Mouse (Mus musculus) hindbrain, embryonic 14.5 days (tissue): ENCODE measurements at regions not wholly inside any gene's neighbourhood (a gene's known extent, or its start where the extent isn't known, plus 50 kb on each side); places are given as distances from the start of the nearest gene placed in this dataset.

Source experiments
- ATAC-seq: fragments of 200-750 bp; cut with Nextera tagmentation; 2 replicates; pipeline ENCODE4 v1.8.0; 2017; ENCODE audit warnings: moderate number of reproducible peaks, mild to moderate bottlenecking, moderate TSS enrichment, moderate library complexity; ENCODE audit not compliant: low FRiP score
- DNase-seq: peaks from one replicate; pipeline ENCODE4 v3.0.0-alpha.2; 2015; ENCODE audit warnings: low spot score
- H3K27ac ChIP-seq: fragments of 300-500 bp; sonication (generic); 2 replicates; pipeline ENCODE4 v1.5.1; 2014; ENCODE audit warnings: mild to moderate bottlenecking, moderate library complexity
- H3K27me3 ChIP-seq: fragments of 300-500 bp; sonication (generic); 2 replicates; pipeline ENCODE4 v1.6.1; 2014; ENCODE audit warnings: mild to moderate bottlenecking, low read length, mixed read lengths; ENCODE audit not compliant: control insufficient read depth, insufficient read depth
- H3K36me3 ChIP-seq: fragments of 300-500 bp; sonication (generic); replicated peaks from 2 replicates; pipeline ENCODE4 v1.6.1; 2014; ENCODE audit not compliant: control insufficient read depth, insufficient read depth
- H3K4me1 ChIP-seq: fragments of 300-500 bp; sonication (generic); replicated peaks from 2 replicates; pipeline ENCODE4 v1.6.1; 2014; ENCODE audit warnings: antibody characterized with exemption, low read length, mixed read lengths; ENCODE audit not compliant: control insufficient read depth, insufficient read depth
- H3K4me2 ChIP-seq: fragments of 300-500 bp; sonication (generic); replicated peaks from 2 replicates; pipeline ENCODE4 v1.6.1; 2014; ENCODE audit warnings: mild to moderate bottlenecking, moderate library complexity
- H3K4me3 ChIP-seq: fragments of 300-500 bp; sonication (generic); replicated peaks from 2 replicates; pipeline ENCODE4 v1.5.1; 2014; ENCODE audit warnings: mild to moderate bottlenecking, low read length
- H3K9ac ChIP-seq: fragments of 300-500 bp; sonication (generic); 2 replicates; pipeline ENCODE4 v1.6.1; 2014
- H3K9me3 ChIP-seq: fragments of 300-500 bp; sonication (generic); 2 replicates; pipeline ENCODE4 v1.6.1; 2016; ENCODE audit warnings: low read length; ENCODE audit not compliant: control insufficient read depth
- WGBS: fragments of 180-500 bp; shearing (Covaris S2); extraction: QIAGEN DNeasy Blood & Tissue Kit; methylation state at CpG from one replicate; pipeline ENCODE4 v1.1.7; 2014; 5-methylcytosine and 5-hydroxymethylcytosine counted together

GRCm38 (mm10) chr1:71896141-71896725 is 243.2 kb upstream of the Fn1 start:
- no peak overlapping the region for H3K27ac ChIP-seq
- no peaks in the 10 kb centered on the region for H3K36me3 ChIP-seq
- H3K4me3 ChIP-seq: no peak overlapping the region
- no peak for ATAC-seq
- no peak overlapping the region for H3K4me2 ChIP-seq
- DNase-seq: no peak
- no peaks in the 10 kb centered on the region for H3K9me3 ChIP-seq
- WGBS: 64% methylated on average over 11 of the region's 11 CpGs
- no peak overlapping the region for H3K9ac ChIP-seq
- H3K27me3 ChIP-seq: no peaks in the 10 kb centered on the region
- H3K4me1 ChIP-seq: 0 out of 2 replicates have a peak, but pooled peaks cover 11% of the 10 kb centered on the region

- no peak for ATAC-seq
- H3K36me3 ChIP-seq: no peaks in the 10 kb centered on the region
- H3K4me3 ChIP-seq: no peak overlapping the region
- no peak for DNase-seq
- H3K9ac ChIP-seq: no peak overlapping the region
- no peak overlapping the region for H3K27ac ChIP-seq
- WGBS: 87% methylated on average over 5 of the region's 5 CpGs
- no peak overlapping the region for H3K4me2 ChIP-seq
- no peaks in the 10 kb centered on the region for H3K27me3 ChIP-seq
- 0 out of 2 replicates have a peak, but pooled peaks cover 8% of the 10 kb centered on the region for H3K4me1 ChIP-seq
- H3K9me3 ChIP-seq: no peaks in the 10 kb centered on the region
Observed at GRCm38 (mm10) chr1:71893636-71894035, 240.6 kb upstream of the Fn1 start.

- no peak for ATAC-seq
- no peak overlapping the region for H3K4me2 ChIP-seq
- no peak overlapping the region for H3K4me3 ChIP-seq
- H3K4me1 ChIP-seq: no peaks in the 10 kb centered on the region
- WGBS: 85% methylated on average over 3 of the region's 3 CpGs
- no peak for DNase-seq
- H3K36me3 ChIP-seq: no peaks in the 10 kb centered on the region
- no peak overlapping the region for H3K9ac ChIP-seq
- H3K27me3 ChIP-seq: no peaks in the 10 kb centered on the region
- H3K9me3 ChIP-seq: no peaks in the 10 kb centered on the region
- no peak overlapping the region for H3K27ac ChIP-seq
Observed at GRCm38 (mm10) chr1:71887809-71888208, 234.8 kb upstream of the Fn1 start.

GRCm38 (mm10) chr1:71886903-71887302 is 233.9 kb upstream of the Fn1 start:
- H3K36me3 ChIP-seq: no peaks in the 10 kb centered on the region
- no peak overlapping the region for H3K9ac ChIP-seq
- WGBS: 78% methylated on average over 6 of the region's 6 CpGs
- no peaks in the 10 kb centered on the region for H3K4me1 ChIP-seq
- no peaks in the 10 kb centered on the region for H3K9me3 ChIP-seq
- ATAC-seq (no peak), DNase-seq (no peak)
- H3K27ac ChIP-seq: no peak overlapping the region
- H3K4me3 ChIP-seq: no peak overlapping the region
- no peaks in the 10 kb centered on the region for H3K27me3 ChIP-seq
- H3K4me2 ChIP-seq: no peak overlapping the region

- H3K27me3 ChIP-seq: no peaks in the 10 kb centered on the region
- no peak overlapping the region for H3K4me3 ChIP-seq
- no peak overlapping the region for H3K27ac ChIP-seq
Observed at GRCm38 (mm10) chr1:71886233-71886632, 233.2 kb upstream of the Fn1 start.

GRCm38 (mm10) chr1:71881851-71882250 is 228.9 kb upstream of the Fn1 start:
- Histone ChIP-seq H3K36me3 (no peaks in the 10 kb centered on the region), H3K27ac (no peak overlapping the region), H3K4me1 (no peaks in the 10 kb centered on the region), H3K9me3 (no peaks in the 10 kb centered on the region), H3K4me3 (no peak overlapping the region), H3K4me2 (no peak overlapping the region), H3K9ac (no peak overlapping the region), H3K27me3 (no peaks in the 10 kb centered on the region)
- WGBS: 92% methylated on average over 12 of the region's 12 CpGs
- ATAC-seq (no peak), DNase-seq (no peak)

More at GRCm38 (mm10) chr1:71886233-71886632, 233.2 kb upstream of the Fn1 start:
- DNase-seq: no peak
- H3K9me3 ChIP-seq: no peaks in the 10 kb centered on the region
- no peak overlapping the region for H3K9ac ChIP-seq
- 70% methylated on average over 5 of the region's 5 CpGs for WGBS
- H3K4me1 ChIP-seq: no peaks in the 10 kb centered on the region
- no peak for ATAC-seq
- H3K36me3 ChIP-seq: no peaks in the 10 kb centered on the region
- H3K4me2 ChIP-seq: no peak overlapping the region

GRCm38 (mm10) chr1:71881191-71881590 is 228.2 kb upstream of the Fn1 start:
- Histone ChIP-seq H3K9me3 (no peaks in the 10 kb centered on the region), H3K36me3 (no peaks in the 10 kb centered on the region), H3K9ac (no peak overlapping the region), H3K4me2 (no peak overlapping the region), H3K4me1 (no peaks in the 10 kb centered on the region), H3K27me3 (no peaks in the 10 kb centered on the region), H3K27ac (no peak overlapping the region), H3K4me3 (no peak overlapping the region)
- WGBS: 76% methylated on average over 4 of the region's 4 CpGs
- no peak for ATAC-seq
- no peak for DNase-seq

- Histone ChIP-seq H3K4me3 (no peak overlapping the region), H3K4me1 (no peaks in the 10 kb centered on the region), H3K4me2 (no peak overlapping the region), H3K9me3 (no peaks in the 10 kb centered on the region), H3K27ac (no peak overlapping the region), H3K9ac (no peak overlapping the region), H3K36me3 (no peaks in the 10 kb centered on the region), H3K27me3 (no peaks in the 10 kb centered on the region)
- no peak for DNase-seq
- WGBS: 72% methylated on average over 6 of the region's 6 CpGs
- no peak for ATAC-seq
Observed at GRCm38 (mm10) chr1:71880480-71880879, 227.5 kb upstream of the Fn1 start.

- 71% methylated on average over 9 of the region's 9 CpGs for WGBS
- no peaks in the 10 kb centered on the region for H3K4me1 ChIP-seq
- H3K27me3 ChIP-seq: no peaks in the 10 kb centered on the region
- H3K9me3 ChIP-seq: no peaks in the 10 kb centered on the region
- no peak overlapping the region for H3K4me2 ChIP-seq
- H3K9ac ChIP-seq: no peak overlapping the region
- DNase-seq: no peak
- no peaks in the 10 kb centered on the region for H3K36me3 ChIP-seq
- ATAC-seq: no peak
- H3K27ac ChIP-seq: no peak overlapping the region
- no peak overlapping the region for H3K4me3 ChIP-seq
Observed at GRCm38 (mm10) chr1:71876712-71877401, 223.9 kb upstream of the Fn1 start.
